7 mouse cellular contexts compared by ENCODE assay signal in genomic region chr11:106779388-106780088, GRCm38 (mm10). TPM values are rescaled to one million over a fixed set of nuclear protein-coding genes. Genes with fewer than 3 reads are reported as not detected.
DNase-seq lines count a peak whose midpoint lies in the region; ATAC-seq and TF ChIP-seq lines count a peak whose summit lies in the region.

Gene Polg2, minus strand, starts transcription at chr11:106779537.

- peak within 1 kb of the TSS; percentile 75 for H3K9ac ChIP-seq in embryonic facial prominence, embryonic 12.5 days
- H3K9ac ChIP-seq in limb, embryonic 12.5 days (replicated peaks): peak within 1 kb of the TSS; percentile 91
- H3K9ac ChIP-seq in midbrain, embryonic 15.5 days: peak within 1 kb of the TSS; percentile 86

- peaks cover 58% of the 10 kb centered on the region for H3K36me3 ChIP-seq in embryonic facial prominence, embryonic 12.5 days
- peaks cover 27% of the 10 kb centered on the region for H3K36me3 ChIP-seq in kidney, adult 2 months (ENCODE audit: control insufficient read depth, insufficient read depth, low read length)
- peaks cover 68% of the 10 kb centered on the region for H3K36me3 ChIP-seq in limb, embryonic 12.5 days
- peaks cover 36% of the 10 kb centered on the region for H3K36me3 ChIP-seq in midbrain, embryonic 15.5 days (replicated peaks)
- H3K36me3 ChIP-seq in spleen, adult 2 months (ENCODE audit: control insufficient read depth, insufficient read depth, low read length): peaks cover 37% of the 10 kb centered on the region

- no peaks in the 10 kb centered on the region for H3K27me3 ChIP-seq in embryonic facial prominence, embryonic 12.5 days
- H3K27me3 ChIP-seq in kidney, adult 2 months (replicated peaks; ENCODE audit: control insufficient read depth, insufficient read depth, low read length): no peaks in the 10 kb centered on the region
- no peaks in the 10 kb centered on the region for H3K27me3 ChIP-seq in limb, embryonic 12.5 days
- H3K27me3 ChIP-seq in midbrain, embryonic 15.5 days (replicated peaks): no peaks in the 10 kb centered on the region
- H3K27me3 ChIP-seq in spleen, adult 2 months (ENCODE audit: control insufficient read depth, insufficient read depth, low read length): no peaks in the 10 kb centered on the region

- ATAC-seq in embryonic facial prominence, embryonic 12.5 days (ENCODE audit: insufficient number of reproducible peaks, insufficient read depth, low FRiP score, low TSS enrichment): peak; percentile 95
- ATAC-seq in limb, embryonic 12.5 days (ENCODE audit: insufficient number of reproducible peaks, insufficient read depth, low FRiP score, low TSS enrichment, low read depth): peak; percentile 99
- ATAC-seq in midbrain, embryonic 15.5 days (replicated peaks): peak; percentile 99

- H3K4me1 ChIP-seq in embryonic facial prominence, embryonic 12.5 days: peaks cover 6% of the 10 kb centered on the region
- H3K4me1 ChIP-seq in kidney, adult 2 months (ENCODE audit: control insufficient read depth, insufficient read depth, low read length): peaks cover 13% of the 10 kb centered on the region
- peaks cover 7% of the 10 kb centered on the region; the same call in 1 of the 2 replicates for H3K4me1 ChIP-seq in limb, embryonic 12.5 days (replicated peaks)
- peaks cover 36% of the 10 kb centered on the region for H3K4me1 ChIP-seq in midbrain, embryonic 15.5 days
- H3K4me1 ChIP-seq in spleen, adult 2 months (ENCODE audit: control insufficient read depth, insufficient read depth, insufficient read length): no peaks in the 10 kb centered on the region

- peak; percentile 91 for TF ChIP-seq POLR2A in kidney, adult 2 months (IDR thresholded peaks at IDR 0.05; ENCODE audit: low read depth, low read length)
- peak; percentile 94 for TF ChIP-seq POLR2A in spleen, adult 2 months (IDR thresholded peaks at IDR 0.05; ENCODE audit: low read depth, low read length)

- peak within 1 kb of the TSS; percentile 66 for H3K4me3 ChIP-seq in embryonic facial prominence, embryonic 12.5 days
- peak within 1 kb of the TSS; percentile 78 for H3K4me3 ChIP-seq in kidney, adult 2 months (ENCODE audit: insufficient read depth, low read depth, low read length)
- peak within 1 kb of the TSS; percentile 78 for H3K4me3 ChIP-seq in limb, embryonic 12.5 days (replicated peaks)
- peak within 1 kb of the TSS; percentile 60 for H3K4me3 ChIP-seq in midbrain, embryonic 15.5 days
- H3K4me3 ChIP-seq in spleen, adult 2 months (ENCODE audit: extremely low read depth, insufficient read depth, insufficient read length): peak within 1 kb of the TSS; percentile 86

- WGBS in embryonic facial prominence, embryonic 12.5 days: 3% methylated on average over 30 of the region's 30 CpGs
- WGBS in kidney, adult 2 months: under 1% methylated on average over 30 of the region's 30 CpGs
- WGBS in limb, embryonic 12.5 days: 2% methylated on average over 30 of the region's 30 CpGs
- WGBS in midbrain, embryonic 15.5 days: 2% methylated on average over 30 of the region's 30 CpGs
- 3% methylated on average over 30 of the region's 30 CpGs for WGBS in spleen, adult 2 months

- peak within 1 kb of the TSS; percentile 95 for H3K27ac ChIP-seq in embryonic facial prominence, embryonic 12.5 days
- H3K27ac ChIP-seq in kidney, adult 2 months (ENCODE audit: insufficient read depth, low read depth, low read length): peak within 1 kb of the TSS; percentile 94
- peak within 1 kb of the TSS; percentile 98 for H3K27ac ChIP-seq in limb, embryonic 12.5 days
- H3K27ac ChIP-seq in midbrain, embryonic 15.5 days: peak within 1 kb of the TSS; percentile 88
- H3K27ac ChIP-seq in spleen, adult 2 months (ENCODE audit: insufficient read depth, low read length): peak within 1 kb of the TSS; percentile 95

- no peak for TF ChIP-seq CTCF in kidney, adult 2 months (conservative IDR thresholded peaks at IDR 0.05; ENCODE audit: insufficient read depth, insufficient read length, low read depth, low read length)
- no peak for TF ChIP-seq CTCF in spleen, adult 2 months (IDR thresholded peaks at IDR 0.05; ENCODE audit: extremely low read depth, insufficient read depth, insufficient read length, insufficient replicate concordance)

- DNase-seq in adrenal gland, postnatal 25 days: peak; percentile 90
- DNase-seq in heart, adult 18-20 months: peak; percentile 93 to 95
- peak; percentile 96 for DNase-seq in kidney, adult 2 months
- DNase-seq in spleen, adult 2 months (ENCODE audit: low read depth in 1 of 2, low spot score in 2 of 2): peak; percentile 89 to 96

- H3K9me3 ChIP-seq in embryonic facial prominence, embryonic 12.5 days: no peaks in the 10 kb centered on the region
- no peaks in the 10 kb centered on the region for H3K9me3 ChIP-seq in limb, embryonic 12.5 days
- no peaks in the 10 kb centered on the region for H3K9me3 ChIP-seq in midbrain, embryonic 15.5 days

- peak within 1 kb of the TSS; percentile 65 for H3K4me2 ChIP-seq in embryonic facial prominence, embryonic 12.5 days (replicated peaks)
- peak within 1 kb of the TSS; percentile 69 for H3K4me2 ChIP-seq in limb, embryonic 12.5 days
- H3K4me2 ChIP-seq in midbrain, embryonic 15.5 days: peak within 1 kb of the TSS; percentile 71

RNA-seq across cellular contexts. Expression of gene Polg2, which starts in this region (rescaled TPM):
- total RNA-seq in adrenal gland, postnatal 25 days (2021): 7.1 and 8.4 TPM in 2 replicates
- 14.3 and 15.2 TPM in 2 replicates for polyA plus RNA-seq in embryonic facial prominence, embryonic 12.5 days (2016; fragmentation: Nextera tagmentation; extraction: Ambion mirVana)
- 1 to 10 TPM; 3.5 to 4.6 TPM for total RNA-seq in heart, adult 18-20 months (2021)
- 6.3 and 7.2 TPM in 2 replicates for polyA plus RNA-seq in kidney, adult 2 months (2012; rRNA removed)
- polyA plus RNA-seq in limb, embryonic 12.5 days (2016; fragmentation: Nextera tagmentation; extraction: Ambion mirVana): 14.8 and 15.0 TPM in 2 replicates
- 9.6 and 10.4 TPM in 2 replicates for polyA plus RNA-seq in midbrain, embryonic 15.5 days (2015; fragmentation: Nextera tagmentation; extraction: Ambion mirVana)
- polyA plus RNA-seq in spleen, adult 2 months (2012; rRNA removed): 7.2 and 9.0 TPM in 2 replicates

Comparison
In these comparisons a context has a peak if more than half of its experiments do, and no peak if none do; other contexts are left out.
1. Peak in every context shown above with its lines: DNase-seq, ATAC-seq, H3K4me3 ChIP-seq and H3K27ac ChIP-seq.